Mouse (Mus musculus) lung, postnatal 14 days (tissue): ENCODE data around the gene Zfp36l1.

Experiments
- DNase-seq: peaks from one replicate; pipeline ENCODE4 v3.0.0; 2021

Zfp36l1 gene

DNA sequence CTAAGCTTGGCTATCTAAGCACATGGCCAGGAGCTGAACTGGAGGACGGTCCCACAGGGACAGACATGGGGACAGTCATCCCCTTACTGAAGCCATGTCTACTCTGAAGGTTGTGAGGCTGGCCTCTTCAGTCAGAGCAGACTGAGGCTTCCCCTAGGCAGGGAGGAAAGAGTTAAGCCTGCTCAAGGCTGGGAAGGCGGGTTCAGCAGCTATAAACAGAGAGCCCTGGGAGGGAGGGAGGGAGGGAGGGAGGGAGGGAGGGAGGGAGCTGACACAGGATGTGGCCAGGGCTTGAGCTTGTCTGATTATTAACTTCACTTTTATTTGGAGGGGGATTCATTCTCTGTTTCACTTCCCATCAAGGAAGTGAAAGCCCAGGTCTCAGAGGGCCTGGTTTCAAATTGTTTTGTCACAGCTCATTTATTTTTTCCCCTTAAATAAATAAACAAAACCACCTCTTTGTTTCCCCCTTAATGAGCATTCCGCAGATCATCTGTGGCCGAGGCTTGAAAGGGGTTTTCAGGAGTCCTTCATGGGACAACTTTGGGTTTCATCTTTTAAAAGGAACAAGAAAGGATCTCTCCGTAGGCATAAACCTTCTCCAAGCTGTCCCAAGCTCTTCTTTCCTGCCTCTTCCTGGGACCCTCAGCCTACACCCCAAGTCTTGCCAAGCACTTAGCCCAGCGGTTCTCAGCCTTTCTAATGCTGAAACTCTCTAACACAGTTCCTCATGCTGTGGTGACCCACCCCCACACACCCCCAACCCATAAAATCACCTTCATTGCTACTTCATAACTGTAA, 17.9 kb upstream of the Zfp36l1 start:
- no peak for DNase-seq

DNA sequence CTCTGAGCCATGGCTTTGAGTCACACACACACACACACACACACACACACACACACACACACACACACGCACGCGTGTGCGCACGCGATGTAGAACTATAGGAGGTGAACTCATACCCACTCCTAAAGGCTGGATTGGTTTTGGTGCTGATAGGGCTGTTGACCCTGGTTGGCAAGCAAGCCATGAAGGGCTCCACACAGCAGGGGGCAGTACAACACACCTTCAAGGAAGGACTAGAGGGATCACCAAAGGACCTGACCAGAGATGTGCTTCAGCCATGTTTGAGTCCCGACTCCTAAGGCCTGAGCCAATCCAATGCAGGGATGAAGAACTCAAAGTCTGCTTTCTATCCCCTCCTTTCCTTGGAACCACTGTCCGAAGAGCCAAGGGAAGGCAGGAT, 16.7 kb upstream of the Zfp36l1 start:
- peak; percentile 64 for DNase-seq

GRCm38 (mm10) chr12:80127191-80127762, 14.5 kb upstream of the Zfp36l1 start:
- no peak for DNase-seq

DNA sequence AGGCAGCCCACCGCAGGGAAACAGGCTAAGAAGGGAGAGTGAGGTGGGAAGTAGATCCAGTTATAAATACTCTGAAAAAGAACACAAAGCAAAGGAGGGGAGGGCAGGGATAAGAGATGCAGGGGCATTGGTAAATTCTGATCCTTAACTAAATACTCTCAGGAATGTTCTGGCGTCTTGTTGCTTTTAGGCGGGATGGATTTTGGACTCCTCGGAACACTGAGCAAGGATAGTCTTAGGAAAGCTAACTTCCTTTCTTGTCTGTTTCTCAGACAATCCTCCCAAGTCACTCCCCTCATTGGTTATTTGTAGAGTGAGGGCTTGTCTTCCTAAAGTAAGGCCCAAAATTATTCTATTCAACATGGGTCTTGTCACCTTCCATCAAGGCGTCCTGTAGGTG, 12.5 kb upstream of the Zfp36l1 start:
- no peak for DNase-seq

- DNase-seq, result no peak
Measured at GRCm38 (mm10) chr12:80124756-80125155, 11.9 kb upstream of the Zfp36l1 start.

DNA sequence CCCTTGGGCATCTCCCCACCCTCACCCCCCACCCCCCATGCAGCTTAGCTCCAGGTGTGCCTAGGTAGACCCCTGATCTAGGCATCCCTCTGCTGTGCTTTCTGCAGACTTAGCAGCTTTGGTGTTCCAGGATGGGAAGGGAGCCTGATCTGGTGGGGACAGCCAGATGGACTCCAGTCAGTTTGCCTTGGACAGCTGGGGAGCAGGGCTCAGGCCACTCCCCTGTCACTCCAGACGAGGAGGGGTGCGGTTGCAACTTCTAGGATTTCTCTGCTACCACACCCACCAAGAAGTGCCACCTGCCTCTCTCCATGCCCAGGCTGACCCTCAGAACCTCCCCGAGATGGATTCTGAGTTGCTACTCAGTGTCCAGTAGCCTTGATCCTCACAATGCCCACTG, 11.4 kb upstream of the Zfp36l1 start:
- no peak for DNase-seq

DNA sequence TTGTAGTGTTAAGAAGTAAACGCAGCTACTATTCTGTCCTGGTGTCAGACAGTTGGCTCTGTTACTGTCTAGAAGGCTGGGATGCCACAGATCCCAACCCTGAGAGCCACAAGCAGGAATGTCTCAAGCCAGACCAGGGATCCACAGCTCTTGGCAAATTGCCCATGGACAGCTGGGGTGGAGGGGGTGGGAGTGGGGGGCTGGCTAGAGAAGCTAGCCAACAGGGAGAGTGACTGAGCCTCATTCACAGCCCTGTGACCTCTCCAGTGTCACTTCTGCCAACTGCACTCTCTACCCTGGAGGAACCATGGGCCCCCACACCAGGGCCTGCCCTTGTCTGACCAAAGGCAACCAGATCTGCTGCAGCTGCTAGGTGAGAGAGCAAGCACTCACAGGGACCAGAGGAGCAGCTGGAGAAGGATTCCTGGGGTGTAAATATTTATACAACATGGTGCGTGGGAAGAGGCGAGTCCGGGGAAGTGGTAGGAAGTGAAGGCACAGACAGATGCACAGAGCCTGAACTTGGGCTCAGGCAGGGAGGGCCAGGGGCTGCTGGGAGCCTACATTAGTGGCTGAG, 10.5 kb upstream of the Zfp36l1 start:
- peak; percentile 65 for DNase-seq

GRCm38 (mm10) chr12:80121438-80121837, 8.6 kb upstream of the Zfp36l1 start:
- DNase-seq, result no peak

DNA sequence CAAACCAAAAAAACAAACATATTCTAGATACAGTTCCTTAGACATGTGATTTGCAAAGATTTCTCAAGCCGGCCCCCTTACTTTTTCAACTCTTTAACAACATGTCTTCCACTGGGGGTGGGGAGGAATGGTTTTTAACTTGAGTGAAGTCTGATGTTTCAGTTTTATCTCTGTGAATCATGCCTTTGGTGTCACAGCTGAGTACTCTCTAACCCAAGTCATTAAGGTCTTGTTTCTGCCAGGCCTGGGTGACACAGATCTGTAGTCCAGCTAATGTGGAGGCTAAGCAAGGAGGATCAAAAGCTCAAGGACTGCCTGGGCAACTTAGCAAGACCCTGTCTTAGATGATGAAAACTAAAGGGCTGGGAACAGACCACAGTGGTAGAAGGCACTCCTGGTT, 5.8 kb upstream of the Zfp36l1 start:
- DNase-seq, result no peak

GRCm38 (mm10) chr12:80116206-80117112, 3.6 kb upstream of the Zfp36l1 start:
- no peak for DNase-seq

DNA sequence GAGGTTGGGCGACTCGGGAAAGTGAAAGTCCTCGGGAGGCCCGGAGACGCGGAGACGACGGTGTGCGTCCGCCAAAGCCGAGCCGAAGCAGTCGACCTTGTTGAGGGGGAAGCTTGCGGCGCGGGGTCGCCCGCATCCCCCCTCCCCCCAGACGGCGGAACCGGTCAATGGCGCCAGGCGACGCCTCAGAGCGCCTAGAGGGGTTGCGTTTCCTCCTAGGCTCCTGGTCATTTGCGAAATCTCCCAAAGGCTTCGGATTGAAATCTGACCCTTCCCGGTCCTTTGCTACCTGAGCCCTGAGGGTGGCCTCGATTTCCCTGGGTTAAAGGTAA, 3.0 kb upstream of the Zfp36l1 start:
- DNase-seq, result no peak

DNA sequence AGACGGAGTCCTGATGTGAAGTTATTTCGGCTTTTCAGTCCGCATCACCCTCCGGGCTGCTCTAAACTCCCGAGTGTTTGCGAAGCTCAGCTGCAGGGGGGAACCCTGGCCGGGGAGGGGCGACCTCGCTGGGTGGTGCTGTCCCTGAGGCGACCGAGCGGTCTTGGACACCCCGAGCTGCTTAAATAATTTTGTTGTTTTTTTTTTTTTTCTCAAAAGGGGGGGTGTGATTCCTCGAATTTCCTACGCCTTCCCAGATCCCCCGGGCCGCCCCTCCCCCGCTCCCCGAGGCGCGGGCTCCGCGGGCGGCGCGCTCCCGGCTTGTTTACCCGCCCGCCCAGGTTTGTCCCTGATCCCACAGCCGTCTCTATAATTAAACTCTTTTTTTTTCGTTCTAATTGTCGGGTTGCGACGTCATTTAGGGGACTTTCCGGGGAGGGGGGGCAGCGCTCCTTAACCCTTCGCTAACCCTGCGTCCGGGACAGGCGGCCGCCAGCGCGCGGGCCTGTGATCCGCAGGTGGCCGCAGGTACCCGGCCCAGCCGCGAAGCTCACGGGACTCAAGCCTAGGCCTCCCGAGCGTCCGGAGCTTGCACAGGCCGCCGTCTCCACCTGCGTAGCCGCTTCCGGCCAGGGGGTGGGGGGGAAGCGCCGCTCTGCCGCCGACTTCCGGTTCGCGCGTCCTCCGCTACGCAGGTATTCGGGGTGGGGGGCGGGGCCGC, 2.5 kb upstream of the Zfp36l1 start:
- peak; percentile 84 for DNase-seq

DNA sequence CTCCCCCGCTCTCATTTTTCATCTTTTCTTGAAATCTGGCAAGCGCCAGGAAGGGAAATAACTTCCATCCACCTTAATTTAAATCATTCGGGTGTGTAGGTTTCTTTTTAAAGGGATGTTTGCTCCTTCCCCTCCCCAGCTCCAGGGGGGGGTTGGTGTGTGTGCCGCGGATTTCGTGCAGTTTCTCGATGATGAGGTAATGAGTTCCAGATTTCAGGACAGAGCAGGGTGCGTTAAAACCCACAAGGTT, 2.0 kb upstream of the Zfp36l1 start:
- DNase-seq, result no peak

DNA sequence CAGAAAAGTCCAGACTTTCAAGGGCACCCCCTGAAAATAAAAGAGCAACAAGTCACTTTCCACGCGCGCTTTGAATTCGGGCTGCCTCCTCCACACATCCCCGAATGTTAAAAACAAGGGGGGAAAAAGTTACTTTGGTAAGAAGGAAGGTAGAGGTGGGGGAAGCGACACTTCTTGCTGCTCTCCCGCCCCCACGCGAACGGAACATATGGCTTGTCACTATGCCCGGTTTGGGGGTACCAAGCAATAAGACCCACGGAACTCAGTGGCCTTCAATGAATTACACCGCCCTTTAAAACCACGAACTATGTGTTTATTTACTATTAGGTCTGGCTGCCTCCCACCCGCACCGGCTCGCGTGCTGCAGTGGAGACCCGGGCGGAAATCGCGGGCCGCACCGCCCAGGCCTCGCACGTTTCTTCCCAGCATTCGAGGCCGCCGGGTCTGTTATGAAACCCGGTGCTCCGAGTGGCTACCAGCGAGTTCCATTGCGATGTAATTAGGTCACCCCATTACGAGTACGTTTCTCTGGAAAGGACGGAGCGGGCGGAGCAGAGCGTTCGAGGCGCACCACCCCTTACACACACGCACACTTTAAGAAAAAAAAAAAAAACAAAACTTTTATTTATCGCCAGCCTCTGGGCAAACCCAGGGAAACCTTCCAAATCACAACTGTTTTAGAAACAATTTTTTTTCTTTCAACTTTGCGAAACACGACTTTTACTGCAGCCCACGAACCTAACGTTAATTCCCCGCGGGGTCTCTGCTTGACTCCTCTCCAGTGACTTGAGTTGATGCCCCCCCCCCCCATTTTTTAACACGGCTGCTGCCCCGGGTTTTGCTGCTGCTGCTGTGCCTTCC, 1.4 kb upstream of the Zfp36l1 start:
- DNase-seq, result peak; percentile 85

- peak; percentile 62 for DNase-seq
Measured at GRCm38 (mm10) chr12:80113586-80114021, 791 bp upstream of the Zfp36l1 start.

GRCm38 (mm10) chr12:80112071-80112660, 647 bp downstream of the Zfp36l1 start:
- no peak for DNase-seq

GRCm38 (mm10) chr12:80111131-80112070, 1.4 kb downstream of the Zfp36l1 start:
- DNase-seq, result peak; percentile 52

DNA sequence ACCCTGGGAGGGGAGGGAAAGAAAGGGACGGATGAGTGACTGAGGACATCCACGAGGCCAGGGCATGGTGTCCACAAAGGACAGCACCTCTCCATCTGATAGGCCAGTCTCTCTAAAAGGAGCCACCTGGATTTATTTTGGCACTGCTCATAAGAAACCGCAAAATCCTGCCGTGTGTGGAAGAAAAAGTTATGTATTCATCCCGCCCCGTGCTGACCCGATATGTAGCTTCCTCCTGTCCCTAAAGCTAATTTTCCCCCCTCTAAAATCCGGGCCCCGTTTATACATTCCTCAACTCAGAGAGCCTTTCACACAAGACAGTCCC, 2.3 kb downstream of the Zfp36l1 start:
- no peak for DNase-seq

DNA sequence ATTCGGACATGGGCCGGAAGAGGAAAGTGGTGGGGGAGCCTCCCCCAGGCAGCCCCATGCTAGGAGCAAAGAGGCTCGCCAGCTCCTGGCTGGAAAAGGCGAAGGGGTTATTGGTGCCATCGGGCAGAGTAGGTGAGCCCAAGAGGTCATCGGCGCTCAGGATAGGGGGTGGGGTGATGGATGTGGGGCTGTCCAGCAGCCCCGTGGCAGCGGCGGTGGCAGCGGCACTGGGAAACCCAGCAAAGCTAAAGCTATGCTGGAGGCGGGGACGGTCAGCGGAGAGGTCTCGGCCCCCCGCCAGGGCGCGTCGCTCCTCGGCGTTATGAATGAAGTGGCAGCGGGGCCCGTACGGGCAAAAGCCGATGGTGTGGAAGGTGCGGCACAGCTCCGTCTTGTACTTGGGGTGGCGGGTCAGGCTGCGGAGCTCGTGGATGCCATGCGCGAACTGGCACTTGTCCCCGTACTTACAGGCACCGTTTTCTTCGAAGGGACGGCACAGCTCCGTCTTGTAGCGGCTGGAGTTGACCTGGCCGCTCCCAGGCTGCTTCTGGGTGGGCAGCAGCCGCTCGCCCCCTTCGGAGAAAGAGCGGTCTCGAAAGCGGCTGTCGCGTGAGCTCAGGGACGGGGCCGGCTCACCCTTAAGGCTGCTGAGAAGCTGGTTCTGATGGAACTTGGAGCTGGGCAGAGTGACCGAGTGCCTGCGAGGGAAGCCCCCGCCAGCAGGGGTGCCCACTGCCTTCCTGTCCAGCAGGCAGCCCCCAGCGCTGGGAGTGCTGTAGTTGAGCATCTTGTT, 2.9 kb downstream of the Zfp36l1 start:
- DNase-seq, result peak; percentile 56
